Mouse (Mus musculus) heart, embryonic 16.5 days (tissue): ENCODE data around the gene Bend6. TPM values are rescaled to one million over a fixed set of nuclear protein-coding genes. Genes with fewer than 3 reads are reported as not detected.

Source experiments
- ATAC-seq: fragments of 200-750 bp; cut with Nextera tagmentation; replicated peaks from 2 replicates; pipeline ENCODE4 v1.8.0; 2017; ENCODE audit warnings: moderate number of reproducible peaks; ENCODE audit not compliant: insufficient read depth, low FRiP score; ENCODE audit errors: extremely low read depth
- H3K27ac ChIP-seq: fragments of 300-500 bp; sonication (generic); 2 replicates; pipeline ENCODE4 v1.5.1; 2014; ENCODE audit warnings: mild to moderate bottlenecking, low read length, control low read depth, moderate library complexity
- H3K27me3 ChIP-seq: fragments of 300-500 bp; sonication (generic); 2 replicates; pipeline ENCODE4 v1.6.1; 2014; ENCODE audit warnings: low read length, mixed read lengths; ENCODE audit not compliant: control insufficient read depth, insufficient read depth
- H3K36me3 ChIP-seq: fragments of 300-500 bp; sonication (generic); 2 replicates; pipeline ENCODE4 v1.6.1; 2014; ENCODE audit not compliant: control insufficient read depth, insufficient read depth
- H3K4me1 ChIP-seq: fragments of 300-500 bp; sonication (generic); 2 replicates; pipeline ENCODE4 v1.6.1; 2014; ENCODE audit warnings: low read length, mixed read lengths; ENCODE audit not compliant: control insufficient read depth, insufficient read depth
- H3K4me2 ChIP-seq: fragments of 300-500 bp; sonication (generic); 2 replicates; pipeline ENCODE4 v1.6.1; 2014; ENCODE audit warnings: low read depth, mild to moderate bottlenecking, control low read depth, low read length
- H3K4me3 ChIP-seq: fragments of 300-500 bp; sonication (generic); 2 replicates; pipeline ENCODE4 v1.5.1; 2014; ENCODE audit warnings: mild to moderate bottlenecking, control low read depth, low read length
- H3K9ac ChIP-seq: fragments of 300-500 bp; sonication (generic); 2 replicates; pipeline ENCODE4 v1.6.1; 2014; ENCODE audit warnings: low read length, control low read depth
- H3K9me3 ChIP-seq: fragments of 300-500 bp; sonication (generic); replicated peaks from 2 replicates; pipeline ENCODE4 v1.6.1; 2016; ENCODE audit warnings: low read length; ENCODE audit not compliant: control insufficient read depth
- WGBS: fragments of 180-500 bp; shearing (Covaris S2); extraction: QIAGEN DNeasy Blood & Tissue Kit; methylation state at CpG from one replicate; pipeline ENCODE4 v1.1.7; 2014; 5-methylcytosine and 5-hydroxymethylcytosine counted together
- polyA plus RNA-seq: library from polyadenylated mRNA; unstranded; fragments of >200 nt; fragmentation: Nextera tagmentation; extraction: Ambion mirVana; gene quantifications from 2 replicates; pipeline ENCODE4 v1.2.1, GENCODE M21; 2015

The Bend6 gene
- polyA plus RNA-seq, 1 experiment from 2014 or later = 5.0 TPM

DNA sequence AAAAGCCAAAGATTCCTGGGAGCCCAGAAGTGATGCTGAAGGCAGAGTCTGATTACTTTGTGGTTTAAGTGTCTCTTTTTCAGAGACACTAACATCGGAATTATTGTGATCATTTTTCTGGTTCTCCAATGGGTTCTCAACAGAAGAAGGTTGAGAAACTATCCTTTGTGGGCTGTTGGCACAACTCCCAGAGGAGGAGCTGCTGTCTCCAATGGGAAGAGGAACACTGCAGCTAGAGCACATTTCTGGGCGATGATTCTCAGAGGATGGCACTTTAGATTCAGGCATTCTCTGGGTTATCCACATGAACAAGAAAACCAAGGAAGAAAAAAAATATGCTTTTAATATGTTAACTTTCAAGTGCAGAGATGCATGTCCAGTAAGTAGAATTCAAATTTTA is 104.3 kb downstream of the Bend6 start:
- ATAC-seq = no peak
- no peak overlapping the region for H3K27ac ChIP-seq
- peaks cover 46% of the 10 kb centered on the region for H3K36me3 ChIP-seq

More for the DNA sequence above, 104.3 kb downstream of the Bend6 start:
- Histone ChIP-seq H3K4me1 (no peaks in the 10 kb centered on the region), H3K9ac (no peak overlapping the region), H3K4me3 (no peak overlapping the region), H3K27me3 (no peaks in the 10 kb centered on the region), H3K4me2 (no peak overlapping the region), H3K9me3 (no peaks in the 10 kb centered on the region)
- WGBS = 90% methylated on average over 2 of the region's 2 CpGs

Other genes starting within 250 kb of the Bend6 start
- 18.5 and 22.6 TPM in 2 replicates for gene Prim2, start 238.0 kb downstream of the Bend6 start, polyA plus RNA-seq
- 10.9 and 13.2 TPM in 2 replicates for gene Rab23, start 187.9 kb downstream of the Bend6 start, polyA plus RNA-seq
- gene Bag2, start 150.0 kb downstream of the Bend6 start, polyA plus RNA-seq = 87.3 and 90.1 TPM in 2 replicates
- 14.1 and 14.4 TPM in 2 replicates for gene Zfp451, start 93.2 kb downstream of the Bend6 start, polyA plus RNA-seq
- 23.1 and 24.0 TPM in 2 replicates for gene Dst, start 409 bp upstream of the Bend6 start, polyA plus RNA-seq